Mouse (Mus musculus) embryo, embryonic 9.5 days (tissue): ENCODE measurements around the gene Cyp4f37.

Experiments
- DNase-seq: peaks from one replicate; pipeline ENCODE4 v3.0.0-alpha.2; 2017; ENCODE audit errors: extremely low spot score

Cyp4f37 gene

DNA sequence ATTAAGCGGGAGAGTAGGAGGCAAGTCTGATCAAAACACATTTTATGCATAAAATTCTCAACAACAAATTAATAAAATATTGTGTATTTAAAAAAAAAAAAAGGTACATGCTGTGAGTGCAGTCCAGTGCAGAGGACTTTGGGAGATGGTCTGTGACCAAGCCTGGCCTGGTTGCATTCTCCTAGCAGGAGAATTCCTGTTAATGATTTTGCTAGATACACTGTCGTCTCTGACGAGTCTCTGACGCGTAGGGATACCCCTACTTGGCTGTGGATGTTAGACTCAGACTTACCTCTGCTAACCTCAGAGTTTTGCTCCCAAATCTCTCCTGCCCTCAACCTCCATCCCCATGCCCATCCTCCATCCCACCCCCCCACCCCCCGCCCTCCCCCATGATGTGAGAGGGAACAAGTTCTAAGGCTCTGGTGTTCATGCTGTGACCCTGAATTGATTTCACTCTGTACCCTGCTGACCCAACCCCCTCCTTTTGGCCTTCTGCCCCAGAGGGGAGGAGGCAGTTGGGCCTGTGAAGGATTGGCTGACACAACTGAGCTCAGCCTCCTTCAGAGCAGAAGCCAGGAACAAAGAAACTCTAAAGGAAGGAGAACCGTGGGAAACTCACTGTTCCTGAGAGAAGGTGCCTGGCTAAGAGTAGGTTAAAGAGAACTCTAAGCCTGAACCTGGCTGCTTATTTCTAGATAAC, 64.1 kb downstream of the Cyp4f37 start, which contains the start of gene Cyp4f15:
Gene Cyp4f15, plus strand, starts transcription at position 580 of the 703 bp plus-strand sequence.
- peak; percentile 49 for DNase-seq
